Mouse (Mus musculus) intestine, embryonic 14.5 days (tissue): ENCODE results near the gene Mipep. TPM values are rescaled to one million over a fixed set of nuclear protein-coding genes. Genes with fewer than 3 reads are reported as not detected.

ENCODE experiments used
- ATAC-seq: fragments of 200-750 bp; cut with Nextera tagmentation; replicated peaks from 2 replicates; pipeline ENCODE4 v1.8.0; 2017; ENCODE audit warnings: low read depth, moderate number of reproducible peaks, moderate TSS enrichment, moderate library complexity; ENCODE audit not compliant: low FRiP score, low TSS enrichment
- DNase-seq: peaks from one replicate; pipeline ENCODE4 v3.0.0-alpha.2; 2018; ENCODE audit warnings: low spot score
- H3K27ac ChIP-seq: fragments of 300-500 bp; sonication (generic); 2 replicates; pipeline ENCODE4 v1.5.1; 2014; ENCODE audit warnings: low read depth, mild to moderate bottlenecking, control low read depth
- H3K27me3 ChIP-seq: fragments of 300-500 bp; sonication (generic); replicated peaks from 2 replicates; pipeline ENCODE4 v1.6.1; 2014; ENCODE audit warnings: low read length, control low read depth; ENCODE audit not compliant: control insufficient read depth, insufficient read depth
- H3K36me3 ChIP-seq: fragments of 300-500 bp; sonication (generic); 2 replicates; pipeline ENCODE4 v1.6.1; 2014; ENCODE audit warnings: low read length, control low read depth; ENCODE audit not compliant: control insufficient read depth, insufficient read depth
- H3K4me1 ChIP-seq: fragments of 300-500 bp; sonication (generic); replicated peaks from 2 replicates; pipeline ENCODE4 v1.6.1; 2014; ENCODE audit warnings: low read length, control low read depth, mixed read lengths; ENCODE audit not compliant: control insufficient read depth, insufficient read depth
- H3K4me2 ChIP-seq: fragments of 300-500 bp; sonication (generic); 2 replicates; pipeline ENCODE4 v1.6.1; 2014; ENCODE audit warnings: low read length
- H3K4me3 ChIP-seq: fragments of 300-500 bp; sonication (generic); 2 replicates; pipeline ENCODE4 v1.5.1; 2014; ENCODE audit warnings: low read depth, low read length, control low read depth, mixed read lengths
- H3K9ac ChIP-seq: fragments of 300-500 bp; sonication (generic); 2 replicates; pipeline ENCODE4 v1.6.1; 2014; ENCODE audit warnings: mild to moderate bottlenecking, low read length
- H3K9me3 ChIP-seq: fragments of 300-500 bp; sonication (generic); 2 replicates; pipeline ENCODE4 v1.6.1; 2016; ENCODE audit warnings: low read length, control low read depth; ENCODE audit not compliant: control insufficient read depth
- WGBS: fragments of 180-500 bp; shearing (Covaris S2); extraction: QIAGEN DNeasy Blood & Tissue Kit; methylation state at CpG from one replicate; pipeline ENCODE4 v1.1.7; 2014; 5-methylcytosine and 5-hydroxymethylcytosine counted together
- polyA plus RNA-seq: library from polyadenylated mRNA; unstranded; fragments of >200 nt; fragmentation: Nextera tagmentation; extraction: Ambion mirVana; gene quantifications from 2 replicates; pipeline ENCODE4 v1.2.1, GENCODE M21; 2014

Mipep gene
- polyA plus RNA-seq, 1 experiment from 2014 or later: 21.2 TPM

DNA sequence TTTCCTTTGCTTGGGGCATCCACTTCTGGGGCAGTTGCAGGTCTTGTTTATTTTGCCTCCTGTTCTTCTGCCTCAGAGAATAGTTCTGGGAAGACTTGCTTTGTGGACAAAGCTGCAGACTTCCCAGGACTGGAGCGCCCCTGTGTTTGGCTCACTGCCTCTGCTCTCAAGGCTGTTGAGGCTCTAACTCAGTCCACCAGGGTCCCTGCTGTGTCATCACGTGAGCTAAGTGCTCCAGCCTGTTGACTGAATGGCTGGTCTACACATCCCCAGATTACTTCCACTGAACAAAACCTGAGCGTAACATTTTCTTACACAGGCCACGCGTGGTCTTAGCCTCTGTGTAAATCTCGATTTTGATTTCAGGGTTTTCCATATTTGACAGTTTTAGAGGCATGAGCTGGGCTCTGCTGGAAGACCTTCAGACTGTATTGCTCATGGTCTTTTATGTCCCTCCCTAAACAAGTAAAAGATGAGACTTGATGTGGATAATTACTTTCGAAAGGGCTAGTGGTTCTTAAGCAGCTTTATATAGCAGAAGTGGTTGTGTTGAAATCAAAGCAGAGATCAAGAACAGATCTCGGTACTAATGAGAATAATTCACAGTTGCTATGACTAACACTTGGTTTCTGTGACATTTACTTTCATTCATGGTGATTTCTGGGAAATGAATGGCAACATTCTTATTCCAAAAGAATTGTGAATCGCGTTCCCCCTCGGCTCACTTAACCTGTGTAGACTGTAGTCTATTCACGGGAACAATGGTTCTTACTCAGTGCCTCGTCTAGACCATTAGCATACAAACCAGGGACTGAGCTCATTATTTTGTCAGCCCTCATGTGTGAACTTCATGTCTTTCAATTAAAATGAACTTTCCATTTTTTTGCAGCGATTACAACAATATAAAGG, 31.2 kb upstream of the Mipep start:
- ATAC-seq (no peak), DNase-seq (no peak)
- Histone ChIP-seq H3K9me3 (no peaks in the 10 kb centered on the region), H3K4me1 (no peaks in the 10 kb centered on the region), H3K4me2 (no peak overlapping the region), H3K27ac (no peak overlapping the region), H3K27me3 (no peaks in the 10 kb centered on the region), H3K36me3 (peaks cover 49% of the 10 kb centered on the region), H3K9ac (no peak overlapping the region), H3K4me3 (no peak overlapping the region)
- 86% methylated on average over 14 of the region's 14 CpGs for WGBS

DNA sequence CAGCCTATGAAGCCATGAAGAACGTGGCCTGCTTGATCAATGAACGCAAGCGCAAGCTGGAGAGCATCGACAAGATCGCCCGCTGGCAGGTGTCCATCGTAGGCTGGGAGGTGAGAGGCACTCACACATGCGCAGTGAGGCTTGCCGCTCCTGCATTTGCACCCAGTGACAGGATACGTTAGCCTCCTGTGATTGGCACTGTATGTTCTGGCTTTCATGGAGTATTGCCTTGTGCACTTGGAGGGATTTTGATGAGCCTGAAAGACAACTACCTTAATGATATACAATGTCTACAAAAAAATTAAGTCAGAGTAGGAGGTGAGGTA, 30.6 kb upstream of the Mipep start:
- 93% methylated on average over 10 of the region's 10 CpGs for WGBS
- Histone ChIP-seq H3K4me1 (no peaks in the 10 kb centered on the region), H3K27ac (no peak overlapping the region), H3K4me3 (no peak overlapping the region), H3K27me3 (no peaks in the 10 kb centered on the region), H3K4me2 (no peak overlapping the region), H3K36me3 (peaks cover 51% of the 10 kb centered on the region), H3K9me3 (no peaks in the 10 kb centered on the region), H3K9ac (no peak overlapping the region)
- no peak for ATAC-seq
- no peak for DNase-seq

GRCm38 (mm10) chr14:60754656-60755055, 29.7 kb upstream of the Mipep start:
- H3K9ac ChIP-seq: no peak overlapping the region
- H3K36me3 ChIP-seq: peaks cover 46% of the 10 kb centered on the region
- H3K4me1 ChIP-seq: no peaks in the 10 kb centered on the region
- no peak overlapping the region for H3K27ac ChIP-seq
- no peak for DNase-seq
- no peak overlapping the region for H3K4me3 ChIP-seq
- H3K27me3 ChIP-seq: no peaks in the 10 kb centered on the region
- no peak overlapping the region for H3K4me2 ChIP-seq
- no peak for ATAC-seq
- no peaks in the 10 kb centered on the region for H3K9me3 ChIP-seq
- 96% methylated on average over 5 of the region's 5 CpGs for WGBS

GRCm38 (mm10) chr14:60756271-60756670, 28.1 kb upstream of the Mipep start:
- no peak overlapping the region for H3K27ac ChIP-seq
- DNase-seq (no peak), ATAC-seq (0 out of 2 replicates have a peak, but pooled peaks have one; percentile 27)
- peaks cover 42% of the 10 kb centered on the region for H3K36me3 ChIP-seq
- H3K4me1 ChIP-seq: no peaks in the 10 kb centered on the region
- H3K4me2 ChIP-seq: no peak overlapping the region
- no peaks in the 10 kb centered on the region for H3K9me3 ChIP-seq
- H3K27me3 ChIP-seq: no peaks in the 10 kb centered on the region
- no peak overlapping the region for H3K9ac ChIP-seq
- H3K4me3 ChIP-seq: no peak overlapping the region
- WGBS: 72% methylated on average over 15 of the region's 15 CpGs

DNA sequence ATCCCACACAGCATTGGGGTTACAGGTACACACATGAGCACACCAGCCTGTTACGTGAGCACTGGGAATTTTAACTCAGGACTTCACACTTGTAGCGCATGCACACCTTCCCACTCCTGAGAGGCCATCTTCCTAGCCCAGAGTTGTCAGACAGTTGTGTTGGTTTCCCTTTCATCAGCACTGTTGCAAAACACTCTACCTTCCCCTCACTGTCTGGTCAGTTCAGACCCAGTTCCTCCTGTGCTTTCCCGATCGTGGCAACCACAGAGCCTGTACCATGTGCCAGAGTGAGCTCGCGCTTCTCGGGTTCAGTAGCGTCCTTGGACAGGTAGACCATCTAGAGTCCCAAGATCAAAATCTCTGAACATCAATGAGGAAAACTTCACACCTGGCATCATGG, 27.1 kb upstream of the Mipep start:
- Histone ChIP-seq H3K9ac (no peak overlapping the region), H3K9me3 (no peaks in the 10 kb centered on the region), H3K4me2 (no peak overlapping the region), H3K27ac (no peak overlapping the region), H3K27me3 (no peaks in the 10 kb centered on the region), H3K4me1 (no peaks in the 10 kb centered on the region), H3K4me3 (no peak overlapping the region), H3K36me3 (peaks cover 44% of the 10 kb centered on the region; the same call in 1 of the 2 replicates)
- WGBS: 92% methylated on average over 8 of the region's 8 CpGs
- ATAC-seq (no peak), DNase-seq (no peak)

DNA sequence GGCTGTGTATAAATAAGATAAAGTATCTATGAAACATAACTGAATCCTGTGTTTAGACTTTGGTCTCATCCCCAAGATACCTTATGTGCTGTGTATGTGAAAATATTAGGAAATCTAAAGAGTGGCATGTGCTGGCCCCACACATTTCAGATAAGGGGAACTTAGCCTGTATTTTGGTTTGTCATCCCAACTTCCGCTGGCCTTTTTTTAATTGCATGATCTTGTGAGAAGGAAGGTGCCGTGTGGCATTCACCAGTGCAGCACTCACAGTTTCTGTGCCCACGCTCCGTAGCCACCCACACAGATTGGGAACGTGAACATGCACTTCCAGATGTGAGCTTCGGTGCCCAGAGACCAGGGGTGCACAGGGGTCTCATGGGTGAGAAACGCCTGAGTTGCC, 26.7 kb upstream of the Mipep start:
- Histone ChIP-seq H3K4me2 (no peak overlapping the region), H3K4me3 (no peak overlapping the region), H3K9ac (no peak overlapping the region), H3K36me3 (peaks cover 44% of the 10 kb centered on the region; the same call in 1 of the 2 replicates), H3K27ac (no peak overlapping the region), H3K27me3 (no peaks in the 10 kb centered on the region), H3K4me1 (peaks cover 2% of the 10 kb centered on the region; the same call in 1 of the 2 replicates), H3K9me3 (no peaks in the 10 kb centered on the region)
- no peak for DNase-seq
- WGBS: 93% methylated on average over 7 of the region's 7 CpGs
- no peak for ATAC-seq

- ATAC-seq (no peak), DNase-seq (no peak)
- Histone ChIP-seq H3K27ac (no peak overlapping the region), H3K4me3 (no peak overlapping the region), H3K27me3 (no peaks in the 10 kb centered on the region), H3K4me1 (peaks cover 4% of the 10 kb centered on the region; the same call in 1 of the 2 replicates), H3K36me3 (peaks cover 31% of the 10 kb centered on the region; the same call in 1 of the 2 replicates), H3K9me3 (no peaks in the 10 kb centered on the region), H3K9ac (no peak overlapping the region), H3K4me2 (no peak overlapping the region)
- 94% methylated on average over 8 of the region's 8 CpGs for WGBS
These were observed 25.3 kb upstream of the Mipep start for GRCm38 (mm10) chr14:60759097-60759496.

- H3K4me1 ChIP-seq: peaks cover 4% of the 10 kb centered on the region; the same call in 1 of the 2 replicates
- H3K27me3 ChIP-seq: no peaks in the 10 kb centered on the region
- 79% methylated on average over 10 of the region's 10 CpGs for WGBS
- no peaks in the 10 kb centered on the region for H3K9me3 ChIP-seq
- H3K4me3 ChIP-seq: no peak overlapping the region
- DNase-seq: no peak
- no peak overlapping the region for H3K27ac ChIP-seq
- H3K4me2 ChIP-seq: no peak overlapping the region
- H3K9ac ChIP-seq: no peak overlapping the region
- peaks cover 20% of the 10 kb centered on the region; the same call in 1 of the 2 replicates for H3K36me3 ChIP-seq
- no peak for ATAC-seq
These were observed 22.6 kb upstream of the Mipep start for GRCm38 (mm10) chr14:60761801-60762200.

- Histone ChIP-seq H3K27me3 (no peaks in the 10 kb centered on the region), H3K4me3 (no peak overlapping the region), H3K9me3 (no peaks in the 10 kb centered on the region), H3K9ac (no peak overlapping the region), H3K27ac (no peak overlapping the region), H3K36me3 (peaks cover 20% of the 10 kb centered on the region; the same call in 1 of the 2 replicates), H3K4me1 (peaks cover 4% of the 10 kb centered on the region; the same call in 1 of the 2 replicates), H3K4me2 (no peak overlapping the region)
- DNase-seq (no peak), ATAC-seq (no peak)
- WGBS: 39% methylated on average over 7 of the region's 7 CpGs
These were observed 21.6 kb upstream of the Mipep start for GRCm38 (mm10) chr14:60762754-60763153.
